In genomic region chr13:20564414-20564813, GRCm38 (mm10) we compare ENCODE assay signal across 10 mouse cellular contexts.
DNase-seq lines count a peak whose midpoint lies in the region; ATAC-seq and TF ChIP-seq lines count a peak whose summit lies in the region.
"Had no signal": no experiment of that assay in that cellular context is flagged by ENCODE, and none has a peak within 500 bp of the region (broad histone marks: within the 10 kb centered on the region; RNA-seq: fewer than 3 reads in every experiment).

No protein-coding gene starts in this region.

- no peaks in the 10 kb centered on the region for H3K79me2 ChIP-seq in CH12.LX (replicated peaks; ENCODE audit: control insufficient read depth, extremely low read depth, insufficient read depth, poor library complexity, severe bottlenecking)

- H3K9me3 ChIP-seq in CH12.LX (replicated peaks; ENCODE audit: low read length), result no peaks in the 10 kb centered on the region
- H3K9me3 ChIP-seq: kidney, embryonic 15.5 days; lung, embryonic 15.5 days had no signal

- no peak for ATAC-seq in Patski

- no peak for DNase-seq in layer of hippocampus, adult 2 months (ENCODE audit: low spot score in 2 of 2)
- no peak for DNase-seq in layer of hippocampus, postnatal 25 days (ENCODE audit: extremely low spot score in 1 of 2, low spot score in 1 of 2)
- peak; percentile 21 for DNase-seq in CH12.LX (ENCODE audit: extremely low read depth)
- no peak for DNase-seq in Patski (ENCODE audit: low read depth, low spot score)
- peak; percentile 45 for DNase-seq in splenic B cell, adult 2 months (ENCODE audit: low read depth, low spot score)
- DNase-seq in kidney, adult 11 months, result no peak
- DNase-seq in spleen, postnatal 36 days (ENCODE audit: low spot score in 2 of 2), result no peak
- DNase-seq: heart, postnatal 4 days had no signal

- no peak for TF ChIP-seq POLR2A in CH12.LX (IDR thresholded peaks at IDR 0.05; ENCODE audit: low read depth, low read length)

- dilution Hi-C loops in CH12.LX (cut with MboI; ENCODE audit: extremely low pct_ligation_motif_present, extremely low pct_unique_long_range_greater_than_20kb, low sequenced_read_pairs), result no loop called here

- POLR2A ChIA-PET in Patski (lab: Charles Lee), result no interaction called here

- H3K9ac ChIP-seq in CH12.LX (ENCODE audit: insufficient read depth, low read depth), result no peak overlapping the region
- H3K9ac ChIP-seq: kidney, embryonic 15.5 days; lung, embryonic 15.5 days had no signal

- CTCF ChIA-PET in Patski (lab: Charles Lee), result interaction anchor here (1.0 kb wide), 1 partner anchor 28 kb away, joined by 3 read pairs; no protein-coding TSS in a partner anchor

- no peak overlapping the region for H3K4me2 ChIP-seq in CH12.LX (ENCODE audit: insufficient read depth, low read depth, poor library complexity, severe bottlenecking)
- H3K4me2 ChIP-seq: kidney, embryonic 15.5 days; lung, embryonic 15.5 days had no signal

- TF ChIP-seq EP300 in CH12.LX (IDR thresholded peaks at IDR 0.05; ENCODE audit: low read length), result no peak

- peak; percentile 63 for TF ChIP-seq CTCF in layer of hippocampus, adult 2 months (conservative IDR thresholded peaks at IDR 0.05)
- TF ChIP-seq CTCF in CH12.LX (conservative IDR thresholded peaks at IDR 0.05 in 1 of 2, IDR thresholded peaks at IDR 0.05 in 1 of 2; ENCODE audit: low read depth in 2 of 2, low read length in 2 of 2), result peak; percentile 66 to 85
- TF ChIP-seq CTCF in Patski (IDR thresholded peaks at IDR 0.05), result peak; percentile 9

- H3K4me3 ChIP-seq in layer of hippocampus, adult 2 months, result no peak overlapping the region
- H3K4me3 ChIP-seq in CH12.LX (replicated peaks in 1 of 3; ENCODE audit: low read depth in 2 of 3, low read length in 2 of 3, poor library complexity in 1 of 3), result no peak overlapping the region
- H3K4me3 ChIP-seq: kidney, embryonic 15.5 days; lung, embryonic 15.5 days had no signal

- in situ Hi-C loops in CH12.LX (cut with MboI; ENCODE audit: low pct_ligation_motif_present, low pct_unique_long_range_greater_than_20kb, low sequenced_read_pairs), result no loop called here
- in situ Hi-C loops in Patski (cut with MboI; ENCODE audit: low pct_unique_long_range_greater_than_20kb), result no loop called here

- H3K4me1 ChIP-seq in CH12.LX (ENCODE audit: control insufficient read depth in 1 of 2, insufficient read depth in 2 of 2), result no peaks in the 10 kb centered on the region
- H3K4me1 ChIP-seq: kidney, embryonic 15.5 days; lung, embryonic 15.5 days had no signal

- peaks cover 19 to 61% of the 10 kb centered on the region in 2 experiments for H3K36me3 ChIP-seq in CH12.LX (replicated peaks in 1 of 2; ENCODE audit: control insufficient read depth in 1 of 2, insufficient read depth in 1 of 2, low read length in 1 of 2)
- H3K36me3 ChIP-seq in splenic B cell, adult 2 months (ENCODE audit: control insufficient read depth, insufficient read depth, low read length, poor library complexity, severe bottlenecking), result peaks cover 4% of the 10 kb centered on the region; the same call in 1 of the 2 replicates
- H3K36me3 ChIP-seq: kidney, embryonic 15.5 days; lung, embryonic 15.5 days had no signal

- no peak overlapping the region for H3K27ac ChIP-seq in layer of hippocampus, adult 2 months
- no peak overlapping the region for H3K27ac ChIP-seq in CH12.LX (ENCODE audit: insufficient read depth, low read depth)
- H3K27ac ChIP-seq: kidney, embryonic 15.5 days; lung, embryonic 15.5 days had no signal

- H3K27me3 ChIP-seq in CH12.LX (replicated peaks) (no peaks in the 10 kb centered on the region), Patski (no peaks in the 10 kb centered on the region)
- H3K27me3 ChIP-seq in splenic B cell, adult 2 months (ENCODE audit: control insufficient read depth, insufficient read depth, low read length, poor library complexity, severe bottlenecking), result no peaks in the 10 kb centered on the region
- H3K27me3 ChIP-seq: kidney, embryonic 15.5 days; lung, embryonic 15.5 days had no signal

- peak; percentile 23 for TF ChIP-seq RAD21 in CH12.LX (IDR thresholded peaks at IDR 0.05; ENCODE audit: low read depth, low read length)

TF ChIP-seq in CH12.LX, 34 proteins besides CTCF, POLR2A, EP300 and RAD21:
- no peak for TF ChIP-seq KAT2A (IDR thresholded peaks at IDR 0.05; ENCODE audit: insufficient replicate concordance, low read length)
- no peak for TF ChIP-seq ZNF384 (IDR thresholded peaks at IDR 0.05; ENCODE audit: low read depth, low read length)
- peak; percentile 38; the same call in 1 of the 2 replicates for TF ChIP-seq SMC3 (IDR thresholded peaks at IDR 0.05; ENCODE audit: low read depth, low read length)
- no peak for TF ChIP-seq JUN (IDR thresholded peaks at IDR 0.05; ENCODE audit: insufficient read depth, low read depth, low read length)

Comparison
In these comparisons a context has a peak if more than half of its experiments do, and no peak if none do; other contexts are left out.
1. DNase-seq: peak in CH12.LX (single experiment) and splenic B cell, adult 2 months (single experiment); none in layer of hippocampus, adult 2 months (0 of 2), layer of hippocampus, postnatal 25 days (0 of 2), Patski (single experiment), kidney, adult 11 months (single experiment) and spleen, postnatal 36 days (0 of 2).
2. CTCF ChIP-seq: peak in every context shown above with its lines; median percentile 76 in CH12.LX; 63 in layer of hippocampus, adult 2 months; 9 in Patski.